Mouse (Mus musculus): ENCODE measurements around the gene Zfp341. TPM values are rescaled to one million over a fixed set of nuclear protein-coding genes. Genes with fewer than 3 reads are reported as not detected.

The Zfp341 gene
- polyA plus RNA-seq, 1 experiment: 0.71 TPM

- H3K4me1 ChIP-seq (ENCODE audit: control insufficient read depth, insufficient read depth, insufficient read length, low read length): peaks cover 12% of the 10 kb centered on the region; the same call in 1 of the 2 replicates
- no peak overlapping the region for H3K4me3 ChIP-seq (ENCODE audit: insufficient read depth, low read depth, low read length)
- no peak overlapping the region for H3K27ac ChIP-seq (replicated peaks; ENCODE audit: low read depth, low read length)
These were observed 76.3 kb downstream of the Zfp341 start for GRCm38 (mm10) chr2:154689391-154689790.

GRCm38 (mm10) chr2:154690959-154691358, 77.9 kb downstream of the Zfp341 start:
- Histone ChIP-seq H3K4me3 (ENCODE audit: insufficient read depth, low read depth, low read length) (no peak overlapping the region), H3K4me1 (ENCODE audit: control insufficient read depth, insufficient read depth, insufficient read length, low read length) (peaks cover 9% of the 10 kb centered on the region; the same call in 1 of the 2 replicates), H3K27ac (replicated peaks; ENCODE audit: low read depth, low read length) (no peak overlapping the region)

DNA sequence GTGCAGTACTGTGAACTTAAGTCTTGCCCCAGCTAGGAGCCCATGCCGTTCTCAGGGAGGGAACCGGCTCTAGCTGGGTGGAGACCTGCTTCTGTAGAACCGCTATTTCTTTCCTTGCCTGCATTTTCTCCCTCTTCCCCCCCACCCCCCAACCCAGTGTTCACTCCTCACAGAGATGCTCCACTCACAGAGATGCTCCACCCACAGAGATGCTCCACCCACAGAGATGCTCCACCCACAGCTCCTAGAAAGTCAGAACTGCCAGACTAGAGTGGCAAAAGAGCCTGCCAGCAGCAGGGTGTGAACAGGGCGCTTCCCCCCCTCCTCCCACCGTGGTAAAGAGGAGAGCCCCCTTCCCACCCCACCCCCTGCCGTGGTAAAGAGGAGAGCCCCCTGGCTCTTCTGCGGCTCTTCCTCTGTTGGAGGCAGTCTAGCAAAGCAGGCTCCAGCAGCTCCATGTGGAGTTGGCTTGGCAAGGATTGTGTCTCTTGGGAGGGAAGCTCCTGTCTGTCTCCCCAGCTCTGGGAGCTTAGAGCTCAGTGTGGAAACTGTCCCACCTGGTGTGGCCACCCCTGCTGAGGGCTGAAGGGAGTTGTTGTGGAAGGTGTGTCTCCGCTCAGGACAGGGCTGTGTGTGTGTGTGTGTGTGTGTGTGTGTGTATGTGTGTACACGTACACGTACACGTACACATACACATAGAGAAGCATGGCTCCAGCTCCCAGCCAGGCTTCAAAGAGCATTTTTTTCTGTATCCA, 80.3 kb downstream of the Zfp341 start:
- Histone ChIP-seq H3K4me3 (ENCODE audit: insufficient read depth, low read depth, low read length) (no peak overlapping the region), H3K4me1 (ENCODE audit: control insufficient read depth, insufficient read depth, insufficient read length, low read length) (no peaks in the 10 kb centered on the region), H3K27ac (replicated peaks; ENCODE audit: low read depth, low read length) (peak overlapping the region; percentile 28; the same call in 1 of the 2 replicates)

DNA sequence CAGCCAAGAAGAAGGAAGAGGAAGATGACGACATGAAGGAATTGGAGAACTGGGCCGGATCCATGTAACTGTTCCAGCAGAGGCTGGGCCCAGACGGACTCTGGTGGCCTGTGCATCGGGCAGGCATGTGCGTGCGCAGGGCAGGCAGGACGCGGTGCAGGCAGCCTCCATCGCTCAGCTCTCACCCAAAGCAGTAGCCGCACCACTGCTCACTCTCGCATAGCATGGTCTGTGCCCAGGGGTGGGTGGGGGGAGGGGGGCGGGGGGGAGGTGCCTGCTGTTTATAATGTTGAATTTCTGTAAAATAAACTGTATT, 80.8 kb downstream of the Zfp341 start:
- H3K27ac ChIP-seq (replicated peaks; ENCODE audit: low read depth, low read length): no peak overlapping the region
- H3K4me3 ChIP-seq (ENCODE audit: insufficient read depth, low read depth, low read length): no peak overlapping the region
- no peaks in the 10 kb centered on the region for H3K4me1 ChIP-seq (ENCODE audit: control insufficient read depth, insufficient read depth, insufficient read length, low read length)

- Histone ChIP-seq H3K27ac (replicated peaks; ENCODE audit: low read depth, low read length) (no peak overlapping the region), H3K4me1 (ENCODE audit: control insufficient read depth, insufficient read depth, insufficient read length, low read length) (no peaks in the 10 kb centered on the region), H3K4me3 (ENCODE audit: insufficient read depth, low read depth, low read length) (no peak overlapping the region)
These were observed 82.6 kb downstream of the Zfp341 start for GRCm38 (mm10) chr2:154695690-154696089.

Other genes with a start within 250 kb of the Zfp341 start
- 7.1 and 12.7 TPM in 2 replicates for gene Cdk5rap1, start 240.3 kb upstream of the Zfp341 start, polyA plus RNA-seq (2012; ENCODE audit: insufficient read depth, insufficient read length, missing spikeins)
- gene Snta1, start 205.2 kb upstream of the Zfp341 start, polyA plus RNA-seq (2012; ENCODE audit: insufficient read depth, insufficient read length, missing spikeins): 17.1 and 29.6 TPM in 2 replicates
- 6.9 and 7.9 TPM in 2 replicates for gene Cbfa2t2, start 176.8 kb upstream of the Zfp341 start, polyA plus RNA-seq (2012; ENCODE audit: insufficient read depth, insufficient read length, missing spikeins)
- not detected in 2 replicates for gene 1700003F12Rik, start 66.2 kb upstream of the Zfp341 start, polyA plus RNA-seq (2012; ENCODE audit: insufficient read depth, insufficient read length, missing spikeins)
- not detected in 2 replicates for gene Actl10, start 61.5 kb upstream of the Zfp341 start, polyA plus RNA-seq (2012; ENCODE audit: insufficient read depth, insufficient read length, missing spikeins)
- gene Necab3, start 54.4 kb upstream of the Zfp341 start, polyA plus RNA-seq (2012; ENCODE audit: insufficient read depth, insufficient read length, missing spikeins): not detected in 2 replicates
- 0.63 and 1.3 TPM in 2 replicates for gene E2f1, start 43.4 kb upstream of the Zfp341 start, polyA plus RNA-seq (2012; ENCODE audit: insufficient read depth, insufficient read length, missing spikeins)
- 44.4 and 59.3 TPM in 2 replicates for gene Pxmp4, start 9.6 kb upstream of the Zfp341 start, polyA plus RNA-seq (2012; ENCODE audit: insufficient read depth, insufficient read length, missing spikeins)
- gene 4930519P11Rik, start 140 bp downstream of the Zfp341 start, polyA plus RNA-seq (2012; ENCODE audit: insufficient read depth, insufficient read length, missing spikeins): not detected in 2 replicates
- gene Chmp4b, start 38.4 kb downstream of the Zfp341 start, polyA plus RNA-seq (2012; ENCODE audit: insufficient read depth, insufficient read length, missing spikeins): 108 TPM in 2 replicates
- not detected in 2 replicates for gene Gm14214, start 156.7 kb downstream of the Zfp341 start, polyA plus RNA-seq (2012; ENCODE audit: insufficient read depth, insufficient read length, missing spikeins)
- 51.8 and 60.5 TPM in 2 replicates for gene Raly, start 177.8 kb downstream of the Zfp341 start, polyA plus RNA-seq (2012; ENCODE audit: insufficient read depth, insufficient read length, missing spikeins)
- gene a, start 178.1 kb downstream of the Zfp341 start, polyA plus RNA-seq (2012; ENCODE audit: insufficient read depth, insufficient read length, missing spikeins): not detected in 2 replicates